Mouse (Mus musculus): Measurements from ENCODE around the gene Peli1.
"Not testable (repeated sequence)": the region's sequence is repeated elsewhere in the genome, so short reads cannot be mapped to it uniquely, and the experiment has no call there.

Peli1 gene

DNA sequence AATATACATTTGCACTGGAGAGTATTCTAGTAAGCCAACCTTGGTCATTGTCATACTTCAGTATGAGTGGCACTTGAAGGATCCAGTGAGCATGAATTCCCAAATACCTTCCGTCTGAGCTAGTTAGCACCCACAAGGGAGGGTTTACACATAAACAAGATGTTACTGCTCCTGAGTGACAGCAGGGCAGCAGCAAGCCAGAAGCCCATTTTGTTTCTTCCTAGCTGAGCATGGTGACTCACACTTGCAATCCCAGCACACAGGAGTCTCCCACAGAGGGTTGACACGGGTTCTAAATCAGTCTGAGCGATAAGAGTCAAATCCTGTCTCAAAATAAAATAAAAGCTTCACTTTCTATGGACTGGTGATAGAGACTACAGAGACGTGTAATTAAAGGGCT, 66.5 kb downstream of the Peli1 start:
- no peak for DNase-seq

DNA sequence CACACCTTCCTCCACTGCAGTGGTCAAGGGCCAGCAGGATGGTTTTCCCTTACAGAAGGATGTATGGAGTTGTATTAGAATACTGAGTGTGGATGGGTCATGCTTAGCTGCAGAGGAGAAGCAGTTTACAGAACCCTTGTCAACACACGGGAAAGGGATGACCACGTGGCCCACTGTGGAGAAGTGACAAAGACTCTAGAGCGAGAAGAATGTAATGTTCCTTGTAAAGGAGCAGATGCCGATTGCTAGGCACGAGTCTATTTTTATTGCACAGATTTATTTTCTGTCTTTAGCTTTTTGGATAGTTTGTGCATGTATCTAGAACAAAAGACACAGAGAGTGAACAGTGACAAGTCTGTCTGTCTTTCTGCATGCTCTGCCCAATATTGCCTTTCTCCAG, 71.0 kb downstream of the Peli1 start:
- DNase-seq: no peak

DNA sequence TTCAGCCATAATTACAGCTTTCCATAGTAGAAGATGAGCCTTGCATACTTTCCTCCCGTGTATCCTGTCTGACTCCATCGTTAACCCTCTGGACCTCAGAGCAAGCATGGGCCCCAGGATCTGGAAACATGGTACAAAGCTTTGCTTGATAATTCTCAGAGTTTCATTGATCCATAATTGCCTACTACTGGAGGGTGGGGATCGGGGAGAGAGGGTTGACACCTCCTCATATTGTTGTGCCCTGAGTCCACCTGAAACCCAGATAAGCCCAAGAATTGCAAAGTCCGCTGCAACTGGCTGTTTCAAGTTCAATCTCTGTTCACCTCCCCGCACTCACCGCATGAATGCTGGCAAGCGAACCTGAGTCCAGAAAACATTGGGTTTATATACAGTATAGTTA, 72.1 kb downstream of the Peli1 start:
- DNase-seq: no peak

DNA sequence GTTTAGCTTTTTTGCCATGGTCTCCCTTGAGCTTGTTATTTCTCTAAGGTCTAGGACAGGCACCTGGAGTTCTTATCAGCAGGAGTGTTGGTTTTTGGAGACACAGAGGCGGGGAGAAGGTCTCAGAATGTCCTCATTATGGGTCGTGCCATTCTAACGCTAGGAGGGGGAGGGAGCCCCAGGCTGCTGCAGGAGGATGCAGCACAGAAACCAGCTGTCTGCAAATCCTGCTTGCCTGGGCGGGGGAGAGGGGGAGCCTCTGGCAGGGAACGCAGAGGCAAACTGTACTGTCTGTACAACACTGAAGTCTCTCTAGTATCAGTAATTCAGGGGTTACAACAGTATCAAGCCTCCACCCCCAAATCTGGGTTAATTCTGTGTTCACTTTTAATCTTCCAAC, 72.6 kb downstream of the Peli1 start:
- DNase-seq: no peak

DNA sequence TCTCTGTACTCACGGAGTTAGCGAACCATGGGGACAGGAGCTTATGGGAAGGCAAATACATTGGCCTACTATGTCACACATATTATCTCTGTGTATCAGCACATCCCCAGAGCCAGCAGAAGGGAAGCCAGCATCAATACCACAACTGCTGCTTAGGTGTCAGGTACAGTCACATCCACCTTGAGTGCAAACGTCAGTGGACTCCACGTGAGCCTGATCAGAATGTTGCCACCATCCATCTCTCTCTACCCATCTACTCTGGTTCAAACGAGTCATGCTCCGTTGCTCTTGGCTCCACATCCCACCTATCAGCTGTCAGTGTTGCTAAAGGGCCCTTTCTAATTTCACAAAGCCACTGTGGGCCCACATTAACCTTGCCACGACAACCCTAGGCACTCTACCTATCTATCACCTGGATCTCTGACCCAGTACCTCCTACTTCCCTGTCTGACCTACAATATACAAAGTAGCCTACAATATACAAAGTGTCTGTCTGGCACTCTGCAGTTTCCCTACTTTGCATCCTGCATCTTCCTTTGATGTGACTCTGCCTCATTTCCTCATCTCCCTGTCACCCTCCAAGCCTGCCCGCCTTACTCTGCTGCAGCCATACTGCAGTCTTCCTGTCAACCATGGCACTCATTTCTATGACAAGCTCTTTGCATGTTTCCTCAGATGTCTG, 73.4 kb downstream of the Peli1 start:
- no peak for DNase-seq

DNA sequence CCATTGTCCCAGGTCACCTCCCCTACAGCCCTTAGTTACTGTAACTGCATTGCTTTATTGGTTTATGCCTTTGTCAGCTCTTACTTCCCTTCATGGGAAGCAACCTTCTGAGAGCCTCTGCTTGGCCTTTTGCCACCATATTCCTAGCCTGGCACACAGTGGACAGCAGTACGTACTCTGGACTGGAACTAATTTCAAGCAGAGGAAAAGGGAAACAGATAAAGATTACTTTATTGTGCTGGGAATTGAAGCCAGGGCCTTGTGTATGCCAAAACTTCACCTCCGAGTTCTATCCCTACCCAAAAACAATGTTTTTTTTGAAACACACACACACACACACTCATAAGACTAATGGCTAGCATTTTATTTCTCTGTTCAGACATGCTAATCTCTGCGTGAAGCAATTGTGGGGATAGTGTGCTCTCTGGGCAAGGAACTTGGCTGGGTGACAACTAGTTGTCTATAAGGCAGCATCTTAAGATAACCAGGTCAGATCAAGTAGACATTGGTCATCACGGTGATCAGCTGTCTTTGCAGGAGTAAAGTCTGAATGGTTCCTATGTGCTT, 74.0 kb downstream of the Peli1 start:
- DNase-seq: no peak

DNA sequence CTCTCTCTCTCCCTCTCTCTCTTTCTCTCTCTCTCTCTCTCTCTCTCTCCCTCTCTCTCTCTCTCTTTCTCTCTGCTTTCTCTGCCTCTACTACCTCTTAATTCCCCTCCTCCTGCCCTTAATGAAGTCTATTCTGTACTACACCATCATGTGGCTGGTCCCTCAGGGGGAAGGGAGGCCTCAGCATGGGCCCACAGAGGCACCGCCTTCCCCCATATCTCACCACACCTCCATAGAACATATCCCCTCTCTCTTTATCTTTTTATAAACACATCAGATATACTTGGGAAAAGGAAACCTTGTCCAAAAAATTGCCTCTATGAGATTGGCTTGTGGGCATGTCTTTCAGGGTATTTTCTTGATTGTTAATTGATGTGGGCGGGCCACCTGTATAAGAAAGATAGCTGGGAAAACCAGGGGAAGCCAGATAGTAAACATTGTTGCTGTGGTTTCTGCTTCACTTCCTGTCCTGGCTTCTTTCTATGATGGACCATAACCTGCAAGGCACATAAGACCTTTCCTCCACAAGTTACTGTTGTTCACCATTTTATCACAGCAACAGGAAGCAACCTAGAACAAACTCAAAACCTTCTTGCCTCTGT, 75.5 kb downstream of the Peli1 start:
- no peak for DNase-seq

DNA sequence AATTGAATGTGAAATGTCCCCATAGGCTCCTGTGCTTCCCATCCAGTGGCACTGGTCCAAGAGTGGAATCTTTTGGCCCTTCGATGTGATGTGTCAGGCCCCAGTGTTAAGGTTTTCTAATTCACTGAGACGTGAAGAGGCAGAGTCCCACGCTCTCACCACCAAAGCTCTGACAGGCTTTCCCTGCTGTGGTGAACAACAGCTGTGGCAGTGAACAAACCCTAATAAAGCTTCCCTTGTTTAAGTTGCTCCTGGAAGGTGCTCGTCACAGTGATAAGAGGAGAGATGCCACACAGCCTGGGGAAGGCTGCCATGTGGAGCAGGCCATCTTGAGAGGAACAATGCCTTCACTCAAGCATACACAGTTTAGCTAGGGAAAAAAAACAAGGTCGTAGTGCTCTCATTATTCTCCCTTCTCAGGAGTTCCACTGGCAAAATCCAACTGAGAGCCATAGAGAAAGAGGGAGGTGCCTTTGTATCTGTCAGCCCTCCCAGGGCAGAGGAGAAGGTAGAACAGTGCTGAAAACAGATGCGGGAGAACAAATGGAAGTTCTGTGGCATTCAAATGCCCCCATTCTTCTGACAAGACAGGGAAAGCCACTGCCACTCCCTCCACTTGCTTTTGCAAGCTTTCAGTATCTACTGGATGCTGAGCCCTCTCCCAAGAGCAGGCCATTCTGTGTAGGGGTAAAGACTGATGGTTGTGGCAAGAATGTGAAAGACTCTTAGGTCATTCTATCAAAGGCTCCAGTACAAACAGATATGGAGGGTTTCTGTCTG, 77.9 kb downstream of the Peli1 start:
- no peak for DNase-seq

DNA sequence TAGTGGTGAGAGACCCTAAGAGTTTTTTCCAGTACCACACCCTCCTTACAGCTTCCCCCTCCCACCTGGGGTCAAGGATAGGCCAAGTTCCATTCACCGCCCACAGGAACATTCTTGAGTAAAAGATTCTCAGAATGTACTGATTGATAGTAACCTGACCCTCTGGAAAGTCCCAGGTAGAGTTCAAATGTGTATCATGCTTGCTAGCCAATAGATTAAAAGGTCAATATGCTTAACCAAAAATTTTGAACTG, 78.4 kb downstream of the Peli1 start:
- DNase-seq: not testable (repeated sequence)

DNA sequence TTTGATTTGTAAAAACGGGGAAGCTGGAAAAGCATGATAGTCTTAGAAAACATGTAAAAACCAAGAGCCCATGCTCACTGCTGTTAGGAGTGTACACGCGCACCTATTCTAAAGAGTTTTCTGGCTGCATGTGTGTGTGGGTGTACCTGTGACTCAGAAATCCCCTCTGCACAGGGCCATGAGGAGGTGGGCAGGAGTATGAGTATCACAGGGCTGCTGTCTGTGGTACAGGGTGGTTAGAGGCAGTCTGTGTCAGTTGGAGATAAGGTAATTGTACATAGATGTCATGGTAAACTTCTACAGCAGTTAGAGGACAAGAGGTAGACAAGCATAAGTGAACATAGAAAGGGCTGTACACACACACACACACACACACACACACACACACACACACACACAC, 81.2 kb downstream of the Peli1 start:
- DNase-seq: no peak

DNA sequence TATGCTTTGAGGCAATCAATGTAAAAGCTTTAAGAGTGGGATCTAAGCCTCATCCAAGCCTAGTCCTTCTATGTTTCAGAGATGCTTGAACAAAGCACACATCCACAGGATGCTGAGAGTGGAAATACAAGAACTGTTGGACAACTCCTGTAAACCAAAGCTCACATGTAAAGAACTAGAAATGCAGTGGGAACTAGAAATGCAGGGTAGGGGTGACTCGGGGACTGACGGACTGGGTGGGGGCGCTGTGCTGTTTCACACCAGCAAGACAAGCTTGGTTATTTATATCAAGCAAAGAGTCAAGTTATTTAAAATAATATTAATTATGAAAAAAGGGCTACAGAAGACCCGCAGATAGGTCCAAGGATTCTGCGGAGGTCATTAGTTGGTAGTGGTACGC, 82.8 kb downstream of the Peli1 start:
- DNase-seq: no peak

DNA sequence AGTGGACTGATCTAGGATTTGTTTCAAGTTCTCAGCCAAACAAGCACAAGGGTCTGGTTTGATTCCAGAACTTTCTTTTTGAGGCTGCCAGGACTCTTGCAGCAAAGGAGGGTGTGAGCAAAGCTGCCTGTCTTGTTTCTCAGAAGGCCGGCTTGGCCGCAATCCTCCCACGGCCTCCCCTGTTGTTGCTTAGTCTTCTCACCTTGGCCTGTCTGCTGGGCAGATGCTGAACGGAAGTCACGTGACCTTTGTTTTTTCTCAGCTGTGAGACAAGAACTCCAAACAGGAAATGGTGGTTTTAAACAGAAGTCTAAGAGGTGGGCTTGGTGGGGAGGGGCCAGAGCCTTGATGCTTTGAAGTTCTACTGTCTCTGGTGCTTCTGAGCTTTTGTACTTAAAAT, 83.3 kb downstream of the Peli1 start:
- no peak for DNase-seq

DNA sequence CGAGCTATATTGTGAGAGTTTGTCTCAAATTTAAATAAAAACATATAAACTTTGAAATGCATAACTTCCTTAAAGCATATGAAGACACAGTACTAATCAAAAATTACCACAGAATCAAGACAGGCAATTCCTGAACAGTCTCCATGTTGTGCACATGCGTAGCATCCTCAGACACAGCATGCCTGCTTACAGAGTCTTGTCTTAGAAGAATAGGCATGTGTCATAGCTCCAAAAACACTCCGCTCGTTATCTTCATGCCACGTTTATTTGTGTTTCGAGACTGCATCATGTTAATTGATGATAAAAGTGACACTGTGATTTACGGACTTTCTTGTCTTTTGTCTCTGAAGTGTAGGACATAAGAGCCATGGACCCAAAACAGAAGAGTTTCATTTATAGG, 84.0 kb downstream of the Peli1 start:
- no peak for DNase-seq

DNA sequence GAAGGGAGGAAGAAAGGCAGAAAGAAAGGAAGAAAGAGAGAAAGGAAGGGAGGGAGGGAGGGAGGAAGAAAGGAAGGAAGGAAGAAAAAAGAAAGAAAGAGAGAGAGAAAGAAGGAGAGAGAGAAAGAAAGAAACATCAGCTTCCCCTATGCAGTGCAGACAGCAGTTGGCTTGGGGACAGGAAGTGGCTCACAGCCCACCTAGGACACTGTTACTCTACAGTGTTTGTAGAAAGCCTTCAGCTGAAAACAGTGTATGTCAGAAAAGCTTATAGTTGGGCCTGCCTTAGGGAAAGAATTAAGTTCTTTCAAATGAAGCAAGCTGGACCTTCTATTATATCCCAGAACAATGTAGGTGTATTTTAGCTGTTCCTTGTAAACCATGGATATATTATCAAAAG, 85.4 kb downstream of the Peli1 start:
- DNase-seq: no peak

DNA sequence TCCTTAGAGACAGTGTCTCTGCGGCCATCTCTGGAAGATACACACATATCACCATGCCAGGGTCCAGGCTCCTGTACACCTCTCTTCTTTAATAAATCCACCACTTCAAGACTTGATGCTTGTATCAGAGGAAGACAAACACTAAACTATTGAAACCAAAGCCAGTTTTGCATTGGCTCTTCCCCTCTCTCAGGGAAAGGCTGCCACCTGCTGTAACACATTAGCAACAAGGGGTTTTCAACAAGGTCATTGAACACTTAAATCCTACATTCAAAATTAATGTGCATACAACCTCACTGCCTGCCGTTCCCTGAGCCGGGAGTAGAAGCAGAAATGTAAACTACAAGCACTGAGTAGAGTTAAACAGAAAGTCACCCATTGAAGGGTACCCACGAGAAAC, 87.3 kb downstream of the Peli1 start:
- peak; percentile 7 for DNase-seq

DNA sequence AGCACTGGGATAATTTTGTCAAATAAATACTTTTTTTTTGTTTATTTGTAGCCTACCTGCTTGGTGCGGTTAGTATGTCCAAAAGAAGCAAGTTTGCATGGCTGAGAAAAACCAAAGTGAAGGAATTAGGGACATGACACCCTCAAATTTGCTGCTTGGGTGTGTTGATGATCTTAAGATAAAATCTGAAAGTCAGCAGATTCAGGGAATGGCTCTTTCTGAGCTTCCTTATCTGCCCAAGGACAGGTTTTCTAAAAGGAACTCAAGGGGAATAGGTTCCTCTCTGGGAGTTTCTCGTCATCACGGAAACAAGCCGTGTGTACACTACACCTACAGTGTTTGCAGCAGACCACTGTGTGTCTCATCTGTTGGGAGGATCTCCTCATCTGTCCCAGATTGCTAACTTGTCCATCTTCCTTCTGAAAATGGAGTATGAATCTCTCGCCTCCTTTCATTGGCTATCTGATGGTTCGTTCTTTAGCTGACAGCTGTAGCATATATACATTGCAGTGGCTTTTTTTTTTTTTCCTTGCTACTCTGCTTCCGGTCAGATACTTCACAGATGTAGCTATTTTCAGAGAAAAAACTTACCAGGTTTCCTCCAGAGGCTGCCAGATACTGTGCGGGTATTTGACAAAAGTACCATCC, 88.0 kb downstream of the Peli1 start:
- no peak for DNase-seq

DNA sequence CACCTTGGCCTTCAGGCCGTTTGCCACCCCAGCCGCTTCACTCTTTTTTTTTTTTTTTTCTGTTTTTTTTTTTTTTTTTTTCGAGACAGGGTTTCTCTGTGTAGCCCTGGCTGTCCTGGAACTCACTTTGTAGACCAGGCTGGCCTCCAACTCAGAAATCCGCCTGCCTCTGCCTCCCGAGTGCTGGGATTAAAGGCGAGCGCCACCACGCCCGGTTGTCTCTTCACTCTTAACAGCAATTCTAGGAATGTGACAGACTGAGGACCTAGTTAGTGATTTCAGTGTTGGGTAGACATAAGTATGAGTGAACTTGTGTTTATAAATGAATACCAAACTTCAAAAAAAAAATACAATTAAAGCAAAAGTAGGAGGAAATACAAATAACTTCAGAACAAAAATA, 88.8 kb downstream of the Peli1 start:
- DNase-seq: not testable (repeated sequence)

DNA sequence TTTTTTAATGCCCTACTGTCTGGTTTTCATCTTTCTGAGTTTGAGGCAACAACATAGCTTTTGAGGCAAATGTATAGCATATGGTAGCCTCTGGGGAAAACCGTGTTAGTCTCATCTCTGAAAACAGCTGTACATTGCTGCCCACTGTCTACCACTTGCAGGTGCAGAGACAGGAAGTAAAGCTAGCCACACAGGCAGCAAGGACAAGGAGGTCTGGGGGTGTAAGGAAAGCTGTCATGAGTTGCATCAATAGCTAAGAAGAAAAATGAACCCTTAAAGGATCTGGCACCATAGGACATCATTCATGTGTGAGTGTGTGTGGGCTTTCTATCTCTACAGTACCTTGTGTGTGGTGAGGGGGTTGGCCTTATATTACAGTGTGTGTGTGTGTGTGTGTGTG, 89.6 kb downstream of the Peli1 start:
- no peak for DNase-seq

DNA sequence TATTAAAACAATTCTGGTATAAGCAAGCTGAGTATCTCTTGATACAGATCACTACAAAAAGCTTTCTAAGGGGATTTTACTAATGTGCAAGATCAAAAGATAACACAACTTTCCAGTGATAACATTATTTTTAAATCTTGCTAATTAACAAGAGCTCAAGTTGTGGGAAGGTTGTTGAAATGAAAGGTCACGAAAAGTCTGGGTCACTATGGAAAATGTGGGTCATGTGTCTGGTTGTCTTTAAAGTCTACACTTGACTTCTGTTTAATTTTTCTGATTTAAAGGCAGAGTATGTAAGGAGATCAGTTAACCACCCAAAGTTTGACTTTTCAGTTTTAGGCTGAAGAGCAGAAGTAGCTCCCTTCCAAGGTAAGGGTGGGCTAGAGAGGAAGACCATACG, 90.5 kb downstream of the Peli1 start:
- no peak for DNase-seq

DNA sequence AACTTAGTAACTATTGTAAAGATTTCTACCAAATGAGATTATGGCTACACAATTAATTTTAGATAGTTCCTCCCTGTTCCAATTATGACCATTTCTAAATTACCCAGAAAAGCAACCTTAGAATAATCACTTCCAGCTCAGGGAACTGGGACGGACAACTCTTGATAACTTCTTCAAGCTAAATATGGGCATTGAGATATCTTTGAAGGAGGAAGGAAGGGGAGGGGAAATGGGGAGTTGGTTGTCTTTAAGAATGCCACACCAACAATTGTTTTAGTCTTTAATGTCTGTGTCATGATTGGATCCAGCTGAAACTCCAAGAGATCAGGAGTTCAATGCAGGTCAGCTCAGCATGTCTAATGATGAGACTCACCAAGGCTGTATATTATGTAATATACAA, 91.6 kb downstream of the Peli1 start:
- no peak for DNase-seq

DNA sequence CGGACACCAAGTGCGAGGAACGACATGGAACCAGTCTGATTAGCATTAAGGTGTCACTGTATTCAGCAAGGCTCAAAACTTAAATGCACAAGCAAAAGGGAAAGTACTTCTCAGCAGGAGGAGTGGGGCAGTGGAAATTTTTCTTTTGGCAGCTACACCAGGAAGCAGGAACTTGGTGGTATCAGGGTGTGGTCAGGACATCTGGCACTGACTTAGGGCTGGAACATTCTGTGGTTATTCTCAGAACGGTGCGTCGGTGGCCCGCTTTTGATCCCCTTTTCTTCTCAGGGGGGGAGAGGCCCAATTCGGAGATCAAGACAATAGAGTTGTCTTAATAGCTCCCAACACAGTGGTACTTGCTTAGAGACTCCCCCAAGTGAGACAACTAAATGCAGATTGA, 100.7 kb downstream of the Peli1 start:
- DNase-seq: not testable (repeated sequence)

DNA sequence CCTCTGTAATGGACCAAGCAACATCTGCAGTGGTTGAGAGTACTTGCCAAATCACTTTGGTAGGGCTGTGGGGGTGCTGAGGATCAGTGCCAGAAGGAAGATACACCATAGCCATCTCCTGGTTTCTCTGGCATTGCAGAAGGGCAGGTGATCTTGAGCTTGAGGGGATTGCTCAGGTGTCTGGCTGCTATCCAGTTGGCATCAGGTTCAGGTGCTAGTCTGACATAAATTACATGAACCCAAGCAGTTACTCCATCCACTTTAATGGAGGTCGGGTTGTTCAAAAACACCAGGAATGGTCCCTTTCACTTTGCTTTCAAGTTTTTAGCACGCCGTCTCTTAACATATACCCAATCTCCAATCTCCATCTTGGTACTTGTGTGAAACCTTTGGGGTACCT, 103.8 kb downstream of the Peli1 start:
- DNase-seq: no peak

Data from cerebellum, adult 11-12 months (tissue).